Mouse (Mus musculus): ENCODE data around the gene Wfdc21. TPM values are rescaled to one million over a fixed set of nuclear protein-coding genes. Genes with fewer than 3 reads are reported as not detected.

Wfdc21 gene
- total RNA-seq, 2 experiments from 2014 or later: 2.1 TPM; not detected in 1

DNA sequence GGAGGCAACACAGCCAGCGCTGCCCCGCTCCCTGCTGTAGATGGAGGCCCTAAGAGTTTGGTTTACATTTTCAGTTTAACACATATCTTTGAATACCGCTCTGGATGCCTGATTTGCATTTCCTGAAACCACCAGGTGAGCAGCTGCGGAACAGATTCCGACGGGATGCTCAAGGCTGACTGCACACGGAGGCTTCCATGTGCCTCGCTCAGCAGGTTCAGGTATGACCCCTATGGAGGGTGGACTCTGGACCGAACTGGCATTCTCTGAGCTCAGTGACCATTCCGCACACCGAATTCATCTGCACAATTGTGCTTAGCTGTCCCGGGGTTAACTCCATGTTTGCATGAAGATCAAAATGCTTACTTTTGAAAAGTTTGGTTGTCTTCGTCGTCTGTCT is 46.5 kb downstream of the Wfdc21 start:
- no peak for ATAC-seq (replicated peaks; ENCODE audit: low FRiP score, low TSS enrichment, poor library complexity, severe bottlenecking)

DNA sequence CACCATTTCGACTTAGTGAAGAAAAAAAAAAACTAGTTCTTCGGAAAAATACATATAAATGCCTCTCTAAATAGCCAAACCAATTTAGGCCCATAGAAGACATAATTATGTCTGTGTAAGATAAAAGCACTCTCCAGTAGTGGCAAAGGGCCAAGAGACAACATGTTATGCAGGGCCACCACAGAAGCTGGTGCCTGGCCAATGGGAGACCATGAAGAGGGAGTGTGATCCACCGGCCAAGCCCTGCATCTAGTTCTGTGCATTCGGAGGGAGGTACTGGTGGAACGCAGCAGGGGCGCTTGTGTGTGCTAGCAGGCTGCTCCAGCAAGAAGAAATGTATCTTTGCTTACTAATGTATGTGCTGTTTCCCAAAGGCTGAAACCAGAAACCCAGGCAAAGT is 49.4 kb downstream of the Wfdc21 start:
- ATAC-seq (replicated peaks; ENCODE audit: low FRiP score, low TSS enrichment, poor library complexity, severe bottlenecking): no peak

- ATAC-seq (replicated peaks; ENCODE audit: low FRiP score, low TSS enrichment, poor library complexity, severe bottlenecking): no peak
Measured at GRCm38 (mm10) chr11:83796980-83797608, 50.4 kb downstream of the Wfdc21 start.

DNA sequence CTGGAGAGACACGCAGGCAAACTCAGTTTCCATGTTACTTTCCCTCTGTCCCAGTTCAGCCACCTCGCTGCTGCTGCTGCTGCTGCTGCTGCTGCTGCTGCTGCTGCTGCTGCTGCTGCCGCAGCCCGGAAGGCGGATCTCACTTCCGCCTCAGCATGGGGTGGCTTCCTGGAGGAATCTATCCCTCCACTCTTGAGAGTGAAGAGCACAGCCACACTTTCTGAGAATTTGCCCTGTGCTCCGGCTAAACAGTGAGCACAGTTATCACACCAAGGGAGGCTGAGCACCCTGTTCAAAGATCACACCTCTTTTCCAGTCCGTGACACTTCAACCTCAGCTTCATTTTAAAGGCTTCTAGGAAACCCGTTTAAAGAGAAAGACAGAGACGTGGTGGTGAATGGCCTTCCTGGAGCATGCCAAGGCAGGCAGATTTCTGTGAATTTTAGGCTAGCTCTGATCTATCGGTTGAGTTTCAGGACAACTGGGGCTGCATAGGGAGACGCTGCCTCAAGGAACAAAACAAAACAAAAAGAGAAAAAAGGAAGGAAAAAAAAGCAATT is 53.2 kb downstream of the Wfdc21 start:
- no peak for ATAC-seq (replicated peaks; ENCODE audit: low FRiP score, low TSS enrichment, poor library complexity, severe bottlenecking)

DNA sequence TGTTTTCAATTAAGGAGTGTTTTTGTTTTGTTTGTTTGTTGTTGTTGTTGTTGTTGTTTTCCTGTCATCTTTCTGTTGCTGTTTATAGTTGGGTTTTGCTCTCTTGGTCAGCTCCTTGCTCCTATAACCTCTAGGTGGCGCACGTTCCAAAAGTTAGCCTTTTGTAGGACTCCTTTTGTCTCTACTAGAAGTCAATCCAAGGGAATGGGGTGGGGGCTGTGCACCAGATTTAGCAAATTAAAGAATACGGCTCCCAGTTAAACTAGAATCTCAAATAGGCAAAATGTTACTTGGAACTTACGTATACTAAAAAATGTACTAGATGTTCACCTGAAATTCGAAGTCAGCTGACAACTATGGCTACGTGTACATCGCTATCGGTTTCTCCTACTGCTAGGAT is 55.4 kb downstream of the Wfdc21 start:
- ATAC-seq (replicated peaks; ENCODE audit: low FRiP score, low TSS enrichment, poor library complexity, severe bottlenecking): no peak

Other genes starting within 250 kb of the Wfdc21 start
- not detected in 2 replicates for gene Heatr9, start 224.8 kb upstream of the Wfdc21 start, total RNA-seq (2014; fragmentation: Nextera tagmentation)
- gene Heatr9, start 224.8 kb upstream of the Wfdc21 start, total RNA-seq (2017): not detected in 2 replicates
- 8.9 and 46.6 TPM in 2 replicates for gene Ccl5, start 216.4 kb upstream of the Wfdc21 start, total RNA-seq (2014; fragmentation: Nextera tagmentation)
- gene Ccl5, start 216.4 kb upstream of the Wfdc21 start, total RNA-seq (2017): 5.6 and 32.4 TPM in 2 replicates
- not detected in 2 replicates for gene Ccl9, start 168.3 kb upstream of the Wfdc21 start, total RNA-seq (2014; fragmentation: Nextera tagmentation)
- gene Ccl9, start 168.3 kb upstream of the Wfdc21 start, total RNA-seq (2017): 0.70 and 10.4 TPM in 2 replicates
- not detected in 2 replicates for gene Ccl6, start 153.9 kb upstream of the Wfdc21 start, total RNA-seq (2014; fragmentation: Nextera tagmentation)
- gene Ccl6, start 153.9 kb upstream of the Wfdc21 start, total RNA-seq (2017): 0.84 and 4.1 TPM in 2 replicates
- not detected in 2 replicates for gene Rpl9-ps1, start 101.3 kb upstream of the Wfdc21 start, total RNA-seq (2014; fragmentation: Nextera tagmentation)
- not detected in 2 replicates for gene Rpl9-ps1, start 101.3 kb upstream of the Wfdc21 start, total RNA-seq (2017)
- gene Ccl3, start 97.6 kb upstream of the Wfdc21 start, total RNA-seq (2014; fragmentation: Nextera tagmentation): not detected in 2 replicates
- 13.6 and 17.1 TPM in 2 replicates for gene Ccl3, start 97.6 kb upstream of the Wfdc21 start, total RNA-seq (2017)
- 1.7 TPM in 1 of 2 replicates, not detected in the other for gene Ccl4, start 84.4 kb upstream of the Wfdc21 start, total RNA-seq (2014; fragmentation: Nextera tagmentation)
- gene Ccl4, start 84.4 kb upstream of the Wfdc21 start, total RNA-seq (2017): 10.9 and 16.2 TPM in 2 replicates
- not detected in 2 replicates for gene Wfdc17, start 42.9 kb upstream of the Wfdc21 start, total RNA-seq (2014; fragmentation: Nextera tagmentation)
- gene Wfdc17, start 42.9 kb upstream of the Wfdc21 start, total RNA-seq (2017): not detected in 2 replicates
- gene Wfdc18, start 37.9 kb upstream of the Wfdc21 start, total RNA-seq (2014; fragmentation: Nextera tagmentation): not detected in 2 replicates
- not detected in 2 replicates for gene Wfdc18, start 37.9 kb upstream of the Wfdc21 start, total RNA-seq (2017)
- gene Heatr6, start 6.8 kb downstream of the Wfdc21 start, total RNA-seq (2014; fragmentation: Nextera tagmentation): 21.9 and 38.9 TPM in 2 replicates
- gene Heatr6, start 6.8 kb downstream of the Wfdc21 start, total RNA-seq (2017): 10.2 and 20.6 TPM in 2 replicates
- gene Hnf1b, start 103.1 kb downstream of the Wfdc21 start, total RNA-seq (2014; fragmentation: Nextera tagmentation): not detected in 2 replicates
- gene Hnf1b, start 103.1 kb downstream of the Wfdc21 start, total RNA-seq (2017): not detected in 2 replicates
- gene Ddx52, start 195.1 kb downstream of the Wfdc21 start, total RNA-seq (2014; fragmentation: Nextera tagmentation): 29.1 and 31.5 TPM in 2 replicates
- 58.8 and 95.1 TPM in 2 replicates for gene Ddx52, start 195.1 kb downstream of the Wfdc21 start, total RNA-seq (2017)
- gene Synrg, start 217.5 kb downstream of the Wfdc21 start, total RNA-seq (2014; fragmentation: Nextera tagmentation): 28.7 and 33.4 TPM in 2 replicates
- gene Synrg, start 217.5 kb downstream of the Wfdc21 start, total RNA-seq (2017): 14.7 and 21.0 TPM in 2 replicates